Comparison of ENCODE assay signal across 15 mouse cellular contexts in the genomic region with DNA sequence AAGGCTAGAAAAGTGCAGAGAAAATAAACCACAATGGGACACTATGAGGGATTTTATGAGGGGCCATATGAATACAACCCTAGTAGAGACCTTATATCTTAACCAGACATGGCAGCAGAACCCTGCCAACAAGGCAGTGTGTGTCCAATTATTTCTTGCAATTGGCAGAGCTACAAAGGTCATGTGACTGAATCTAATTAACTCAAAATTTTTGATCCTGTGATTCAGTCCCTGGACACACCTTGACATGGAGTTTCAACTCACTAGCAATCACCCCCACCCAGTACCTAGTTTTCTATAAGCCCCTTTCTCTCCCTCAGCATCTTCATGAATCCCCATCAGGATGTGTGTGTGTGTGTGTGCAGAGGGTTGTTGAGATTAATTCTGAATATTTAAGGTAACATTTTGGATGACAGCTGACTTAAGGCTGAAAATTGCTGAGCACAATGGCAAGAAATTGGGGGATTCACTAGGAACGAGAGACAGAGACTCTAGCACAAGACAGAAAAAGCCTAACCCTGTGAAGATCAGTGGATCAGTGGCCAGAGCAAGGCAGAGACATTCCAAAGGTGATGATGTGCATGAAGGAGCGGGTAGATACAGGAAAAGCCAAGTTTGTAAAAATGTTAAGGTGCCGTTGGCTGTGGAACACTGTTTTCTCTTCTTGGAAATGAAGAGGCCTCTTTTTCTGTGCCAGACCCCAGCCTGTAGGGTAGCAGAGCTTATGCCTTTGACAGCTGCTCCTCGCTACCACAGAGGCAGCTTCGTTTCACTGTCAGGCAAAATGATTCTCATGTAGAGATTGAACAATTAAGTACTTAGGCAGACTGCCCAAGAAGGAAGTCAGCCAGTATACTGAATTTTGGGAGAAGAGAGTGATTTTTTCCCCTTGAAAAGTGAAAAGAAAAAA.
DNase-seq lines count a peak whose midpoint lies in the region; ATAC-seq and TF ChIP-seq lines count a peak whose summit lies in the region.
"Had no signal": no experiment of that assay in that cellular context is flagged by ENCODE, and none has a peak within 500 bp of the region (broad histone marks: within the 10 kb centered on the region; RNA-seq: fewer than 3 reads in every experiment).

No protein-coding gene starts in this region.

- TF ChIP-seq EP300 in heart, adult 2 months (IDR thresholded peaks at IDR 0.05; ENCODE audit: insufficient read depth, low read depth, low read length) = no peak

- H3K27me3 ChIP-seq in hindbrain, embryonic 14.5 days (ENCODE audit: control insufficient read depth, insufficient read depth, low read length) = no peaks in the 10 kb centered on the region
- H3K27me3 ChIP-seq in hindbrain, embryonic 11.5 days (ENCODE audit: control insufficient read depth, insufficient read depth, low read length) = no peaks in the 10 kb centered on the region
- no peaks in the 10 kb centered on the region for H3K27me3 ChIP-seq in midbrain, embryonic 13.5 days
- H3K27me3 ChIP-seq in midbrain, embryonic 10.5 days (ENCODE audit: low read depth, poor library complexity, severe bottlenecking) = no peaks in the 10 kb centered on the region
- H3K27me3 ChIP-seq in heart, adult 2 months (ENCODE audit: control insufficient read depth, insufficient read depth, low read length) = no peaks in the 10 kb centered on the region
- H3K27me3 ChIP-seq: CH12.LX; liver, embryonic 12.5 days; neural tube, embryonic 12.5 days had no signal

- 66% methylated on average over 5 of the region's 5 CpGs for WGBS in hindbrain, embryonic 14.5 days
- WGBS in hindbrain, embryonic 11.5 days = 82% methylated on average over 5 of the region's 5 CpGs
- 59% methylated on average over 5 of the region's 5 CpGs for WGBS in midbrain, embryonic 13.5 days
- WGBS in midbrain, embryonic 10.5 days = 85% methylated on average over 5 of the region's 5 CpGs
- 47% methylated on average over 5 of the region's 5 CpGs for WGBS in heart, adult 2 months

- H3K36me3 ChIP-seq in hindbrain, embryonic 14.5 days (replicated peaks; ENCODE audit: control insufficient read depth, insufficient read depth) = no peaks in the 10 kb centered on the region
- no peaks in the 10 kb centered on the region for H3K36me3 ChIP-seq in hindbrain, embryonic 11.5 days (ENCODE audit: control insufficient read depth, insufficient read depth, low read length)
- no peaks in the 10 kb centered on the region for H3K36me3 ChIP-seq in midbrain, embryonic 13.5 days
- H3K36me3 ChIP-seq in midbrain, embryonic 10.5 days = no peaks in the 10 kb centered on the region
- no peaks in the 10 kb centered on the region for H3K36me3 ChIP-seq in heart, adult 2 months (ENCODE audit: control insufficient read depth, insufficient read depth, low read length)
- H3K36me3 ChIP-seq: heart, embryonic 10.5 days; liver, embryonic 12.5 days; neural tube, embryonic 12.5 days had no signal

- H3K9ac ChIP-seq in hindbrain, embryonic 14.5 days = no peak overlapping the region
- no peak overlapping the region for H3K9ac ChIP-seq in hindbrain, embryonic 11.5 days (ENCODE audit: low read depth, low read length)
- H3K9ac ChIP-seq in midbrain, embryonic 13.5 days (replicated peaks) = no peak overlapping the region
- H3K9ac ChIP-seq in heart, adult 2 months (ENCODE audit: low read depth, low read length) = no peak overlapping the region
- H3K9ac ChIP-seq: liver, embryonic 12.5 days; neural tube, embryonic 12.5 days had no signal

- intact Hi-C loops in heart, adult 2 months (cut with DNase I) = no loop called here

- peak; percentile 59 for ATAC-seq in hindbrain, embryonic 14.5 days (ENCODE audit: low FRiP score)
- no peak for ATAC-seq in hindbrain, embryonic 11.5 days (ENCODE audit: low FRiP score)
- no peak for ATAC-seq in midbrain, embryonic 13.5 days
- ATAC-seq: liver, embryonic 12.5 days had no signal

- H3K27ac ChIP-seq in hindbrain, embryonic 14.5 days = peak overlapping the region; percentile 51
- H3K27ac ChIP-seq in hindbrain, embryonic 11.5 days (ENCODE audit: low read depth, low read length) = no peak overlapping the region
- H3K27ac ChIP-seq in midbrain, embryonic 13.5 days = peak overlapping the region; percentile 30; the same call in 1 of the 2 replicates
- no peak overlapping the region for H3K27ac ChIP-seq in midbrain, embryonic 10.5 days (replicated peaks)
- H3K27ac ChIP-seq in embryonic fibroblast, embryonic 13.5 days (ENCODE audit: insufficient read depth, low read length) = peak overlapping the region; percentile 44; the same call in 1 of the 2 replicates
- H3K27ac ChIP-seq in heart, adult 2 months = no peak overlapping the region
- H3K27ac ChIP-seq: heart, embryonic 10.5 days; liver, embryonic 12.5 days; neural tube, embryonic 12.5 days had no signal

- H3K9me3 ChIP-seq in hindbrain, embryonic 14.5 days (ENCODE audit: control insufficient read depth, low read length) = no peaks in the 10 kb centered on the region
- H3K9me3 ChIP-seq in hindbrain, embryonic 11.5 days (ENCODE audit: control insufficient read depth, low read length) = no peaks in the 10 kb centered on the region
- no peaks in the 10 kb centered on the region for H3K9me3 ChIP-seq in midbrain, embryonic 13.5 days
- no peaks in the 10 kb centered on the region for H3K9me3 ChIP-seq in midbrain, embryonic 10.5 days (replicated peaks)
- H3K9me3 ChIP-seq: heart, embryonic 10.5 days; liver, embryonic 12.5 days; neural tube, embryonic 12.5 days had no signal

- H3K79me2 ChIP-seq in heart, adult 2 months (replicated peaks; ENCODE audit: control insufficient read depth, insufficient read depth, low read length) = no peaks in the 10 kb centered on the region

- H3K4me2 ChIP-seq in hindbrain, embryonic 14.5 days (replicated peaks) = no peak overlapping the region
- no peak overlapping the region for H3K4me2 ChIP-seq in hindbrain, embryonic 11.5 days (replicated peaks; ENCODE audit: low read depth, low read length)
- H3K4me2 ChIP-seq in midbrain, embryonic 13.5 days (replicated peaks) = no peak overlapping the region
- H3K4me2 ChIP-seq: liver, embryonic 12.5 days; neural tube, embryonic 12.5 days had no signal

- peak; percentile 34 for DNase-seq in hindbrain, embryonic 14.5 days (ENCODE audit: low spot score)
- no peak for DNase-seq in hindbrain, embryonic 11.5 days (ENCODE audit: low spot score)
- no peak for DNase-seq in midbrain, embryonic 10.5 days (ENCODE audit: low spot score)
- DNase-seq in layer of hippocampus, postnatal 36 days = peak; percentile 17 to 21
- DNase-seq in natural killer cell, adult 2 months (ENCODE audit: low spot score in 2 of 2) = no peak
- DNase-seq in heart, adult 2 months = no peak
- DNase-seq: adrenal gland, postnatal 36 days; kidney, postnatal 25 days; right cerebral cortex, adult 18-20 months had no signal

- peaks cover 7% of the 10 kb centered on the region for H3K4me1 ChIP-seq in hindbrain, embryonic 14.5 days (replicated peaks; ENCODE audit: control insufficient read depth, insufficient read depth, low read length)
- H3K4me1 ChIP-seq in hindbrain, embryonic 11.5 days (replicated peaks; ENCODE audit: control insufficient read depth, insufficient read depth, low read length) = no peaks in the 10 kb centered on the region
- H3K4me1 ChIP-seq in midbrain, embryonic 13.5 days (replicated peaks) = no peaks in the 10 kb centered on the region
- H3K4me1 ChIP-seq in midbrain, embryonic 10.5 days = no peaks in the 10 kb centered on the region
- no peaks in the 10 kb centered on the region for H3K4me1 ChIP-seq in embryonic fibroblast, embryonic 13.5 days (ENCODE audit: control insufficient read depth, insufficient read depth, low read length)
- no peaks in the 10 kb centered on the region for H3K4me1 ChIP-seq in heart, adult 2 months (ENCODE audit: control insufficient read depth, insufficient read depth, low read length)
- H3K4me1 ChIP-seq: heart, embryonic 10.5 days; liver, embryonic 12.5 days; neural tube, embryonic 12.5 days had no signal

- TF ChIP-seq CTCF in embryonic fibroblast, embryonic 13.5 days (IDR thresholded peaks at IDR 0.05; ENCODE audit: borderline replicate concordance, insufficient read depth, low read length) = no peak
- no peak for TF ChIP-seq CTCF in heart, adult 2 months (IDR thresholded peaks at IDR 0.05)

- TF ChIP-seq POLR2A in embryonic fibroblast, embryonic 13.5 days (IDR thresholded peaks at IDR 0.05; ENCODE audit: low read depth, low read length) = no peak
- no peak for TF ChIP-seq POLR2A in heart, adult 2 months (IDR thresholded peaks at IDR 0.05; ENCODE audit: insufficient read depth, low read depth, low read length)

- H3K4me3 ChIP-seq in hindbrain, embryonic 14.5 days (replicated peaks; ENCODE audit: low read length) = no peak overlapping the region
- no peak overlapping the region for H3K4me3 ChIP-seq in hindbrain, embryonic 11.5 days (ENCODE audit: low read depth, low read length)
- no peak overlapping the region for H3K4me3 ChIP-seq in midbrain, embryonic 13.5 days (replicated peaks)
- H3K4me3 ChIP-seq in midbrain, embryonic 10.5 days = no peak overlapping the region
- no peak overlapping the region for H3K4me3 ChIP-seq in embryonic fibroblast, embryonic 13.5 days (ENCODE audit: insufficient read depth, low read length)
- H3K4me3 ChIP-seq in heart, adult 2 months = no peak overlapping the region
- H3K4me3 ChIP-seq: heart, embryonic 10.5 days; liver, embryonic 12.5 days; neural tube, embryonic 12.5 days had no signal

Comparison
In these comparisons a context has a peak if more than half of its experiments do, and no peak if none do; other contexts are left out.
1. DNase-seq: peak in hindbrain, embryonic 14.5 days (single experiment) and layer of hippocampus, postnatal 36 days (2 of 2); none in hindbrain, embryonic 11.5 days (single experiment), midbrain, embryonic 10.5 days (single experiment), natural killer cell, adult 2 months (0 of 2) and heart, adult 2 months (0 of 2).
2. H3K27ac ChIP-seq: peak in hindbrain, embryonic 14.5 days (single experiment), midbrain, embryonic 13.5 days (single experiment) and embryonic fibroblast, embryonic 13.5 days (single experiment); none in hindbrain, embryonic 11.5 days (single experiment), midbrain, embryonic 10.5 days (single experiment) and heart, adult 2 months (single experiment).